Mouse (Mus musculus) ES-Bruce4 (cell line): ENCODE data around the gene Hhip. TPM values are rescaled to one million over a fixed set of nuclear protein-coding genes. Genes with fewer than 3 reads are reported as not detected.

Source experiments
- H3K27ac ChIP-seq: 2 replicates; pipeline ENCODE4 v1.5.1; 2012; ENCODE audit warnings: low read length, inconsistent platforms; ENCODE audit not compliant: insufficient read depth
- H3K27me3 ChIP-seq: 2 replicates; pipeline ENCODE4 v1.6.1; 2012; ENCODE audit warnings: mild to moderate bottlenecking, low read length, inconsistent platforms; ENCODE audit not compliant: control insufficient read depth, poor library complexity, insufficient read depth, severe bottlenecking
- H3K36me3 ChIP-seq: 2 replicates; pipeline ENCODE4 v1.6.1; 2012; ENCODE audit warnings: inconsistent platforms, mild to moderate bottlenecking, low read length, moderate library complexity; ENCODE audit not compliant: control insufficient read depth, poor library complexity, insufficient read depth, severe bottlenecking
- H3K4me1 ChIP-seq: one replicate; pipeline ENCODE4 v1.8.1; 2011; ENCODE audit warnings: low read length; ENCODE audit not compliant: control insufficient read depth, insufficient read depth
- H3K4me3 ChIP-seq: 2 replicates; pipeline ENCODE4 v1.5.1; 2011; ENCODE audit warnings: low read depth, mild to moderate bottlenecking, low read length
- H3K9ac ChIP-seq: 2 replicates; pipeline ENCODE4 v1.6.1; 2012; ENCODE audit warnings: low read depth, mild to moderate bottlenecking, inconsistent platforms; ENCODE audit not compliant: poor library complexity, severe bottlenecking
- H3K9me3 ChIP-seq: replicated peaks from 2 replicates; pipeline ENCODE4 v1.6.1; 2012; ENCODE audit warnings: mild to moderate bottlenecking, low read length, inconsistent platforms; ENCODE audit not compliant: control insufficient read depth, poor library complexity, insufficient read depth, severe bottlenecking
- CTCF ChIP-seq: IDR thresholded peaks from one replicate; pipeline ENCODE4 v1.8.1; 2011; ENCODE audit warnings: low read depth, low read length
- EP300 ChIP-seq: IDR thresholded peaks from 2 replicates; pipeline ENCODE4 v1.6.1; 2011; ENCODE audit warnings: low read depth, low read length; ENCODE audit not compliant: insufficient read depth
- POLR2A ChIP-seq: IDR thresholded peaks from one replicate; pipeline ENCODE4 v1.8.1; 2011; ENCODE audit warnings: low read length; ENCODE audit not compliant: insufficient read depth
- polyA plus RNA-seq: library from polyadenylated mRNA; stranded (reverse); fragments of >200 nt; gene quantifications from 2 replicates; pipeline ENCODE4 v1.2.4, GENCODE M21; 2011; ENCODE audit warnings: low read depth; ENCODE audit not compliant: missing spikeins, insufficient read depth, insufficient read length

Gene Hhip
- 0.52 TPM in 1 of 2 replicates, not detected in the other for polyA plus RNA-seq

DNA sequence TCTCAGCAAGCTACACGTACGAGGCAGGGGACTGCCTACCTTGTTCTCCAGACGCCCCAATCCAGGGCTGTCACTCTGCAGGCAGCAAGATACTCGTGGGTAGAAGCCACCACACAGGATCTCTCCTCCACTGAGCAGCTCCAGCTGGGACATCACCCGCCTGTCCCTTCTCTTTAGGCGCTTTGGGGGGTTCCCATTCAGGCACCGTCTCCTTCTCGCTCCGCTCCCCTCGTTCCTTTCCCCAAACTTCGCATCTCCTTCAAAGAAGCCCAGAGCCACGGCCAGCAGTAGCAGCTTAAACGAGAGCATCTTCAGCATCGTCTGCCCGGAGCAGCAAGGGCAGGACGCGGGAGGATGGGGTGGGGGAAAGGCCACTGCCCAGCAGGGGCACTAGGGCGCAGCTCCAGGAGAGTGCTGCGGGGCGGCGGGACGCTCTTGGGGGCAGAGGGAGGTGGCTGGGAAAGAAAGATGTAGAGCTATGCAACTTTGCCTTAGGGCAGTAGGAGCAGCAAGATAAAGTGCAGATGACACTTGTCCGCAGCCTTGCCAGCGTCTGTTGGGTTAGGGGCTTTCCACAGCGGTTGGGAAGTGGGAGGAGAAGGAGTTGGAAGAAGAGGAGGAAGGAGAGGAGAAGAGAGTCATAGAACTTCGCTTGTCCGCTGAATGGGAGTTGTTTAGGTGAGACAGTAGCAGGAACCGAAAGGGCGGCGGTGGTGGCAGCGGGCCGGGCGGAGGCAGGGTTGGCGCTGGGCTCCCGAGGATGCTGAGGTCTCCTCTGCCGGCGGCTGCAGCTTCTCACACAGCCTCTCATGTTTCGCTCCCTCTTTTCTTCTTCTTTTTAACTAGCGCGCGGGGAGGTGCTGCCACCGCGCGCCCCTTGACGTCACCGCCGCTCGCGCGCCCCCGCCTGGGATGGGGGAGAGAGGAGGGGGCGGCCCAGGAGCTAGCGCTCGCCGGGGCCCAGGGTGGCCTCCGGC lies at the start of gene Hhip:
Gene Hhip, minus strand, starts transcription at position 809 of the 977 bp plus-strand sequence.
- no peaks in the 10 kb centered on the region for H3K4me1 ChIP-seq
- H3K9me3 ChIP-seq: no peaks in the 10 kb centered on the region
- peaks cover 8% of the 10 kb centered on the region for H3K27me3 ChIP-seq
- no peak within 1 kb of the TSS for H3K9ac ChIP-seq
- peak within 1 kb of the TSS; percentile 47 for H3K4me3 ChIP-seq
- TF ChIP-seq POLR2A (no peak), EP300 (no peak), CTCF (no peak)
- H3K36me3 ChIP-seq: no peaks in the 10 kb centered on the region
- H3K27ac ChIP-seq: no peak within 1 kb of the TSS

- Histone ChIP-seq H3K27me3 (no peaks in the 10 kb centered on the region), H3K4me3 (no peak overlapping the region), H3K4me1 (no peaks in the 10 kb centered on the region), H3K9me3 (no peaks in the 10 kb centered on the region), H3K9ac (no peak overlapping the region), H3K27ac (no peak overlapping the region), H3K36me3 (no peaks in the 10 kb centered on the region)
- no peak for TF ChIP-seq POLR2A
- no peak for TF ChIP-seq CTCF
- TF ChIP-seq EP300: no peak
Observed at GRCm38 (mm10) chr8:80087021-80087420, 29.2 kb upstream of the Hhip start.

DNA sequence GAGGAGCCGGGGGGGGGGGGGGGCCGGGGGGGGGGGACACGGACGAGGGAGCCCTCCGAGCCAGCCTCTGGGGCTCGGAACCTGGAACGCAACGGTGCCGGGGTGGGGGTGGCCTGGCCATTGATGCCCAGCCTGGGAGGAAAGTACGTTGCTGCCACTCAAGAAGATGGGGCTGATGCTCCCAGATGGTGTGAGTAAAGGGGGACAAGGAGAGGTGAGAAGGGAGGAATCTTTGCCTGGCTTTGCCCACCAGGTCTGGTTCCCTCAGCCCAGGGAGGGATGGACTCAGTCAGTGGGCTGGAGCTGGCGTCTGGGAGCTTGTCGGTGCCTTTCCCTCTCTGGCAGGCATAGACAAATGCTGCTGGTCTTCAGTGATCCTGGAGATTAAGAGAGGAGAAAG lies 387 bp upstream of the Hhip start:
- no peak for TF ChIP-seq POLR2A
- no peak for TF ChIP-seq CTCF
- TF ChIP-seq EP300: no peak
- Histone ChIP-seq H3K27me3 (peaks cover 8% of the 10 kb centered on the region), H3K4me3 (peak overlapping the region; percentile 32; the same call in 1 of the 2 replicates), H3K4me1 (no peaks in the 10 kb centered on the region), H3K27ac (no peak overlapping the region), H3K9me3 (no peaks in the 10 kb centered on the region), H3K36me3 (no peaks in the 10 kb centered on the region), H3K9ac (no peak overlapping the region)

DNA sequence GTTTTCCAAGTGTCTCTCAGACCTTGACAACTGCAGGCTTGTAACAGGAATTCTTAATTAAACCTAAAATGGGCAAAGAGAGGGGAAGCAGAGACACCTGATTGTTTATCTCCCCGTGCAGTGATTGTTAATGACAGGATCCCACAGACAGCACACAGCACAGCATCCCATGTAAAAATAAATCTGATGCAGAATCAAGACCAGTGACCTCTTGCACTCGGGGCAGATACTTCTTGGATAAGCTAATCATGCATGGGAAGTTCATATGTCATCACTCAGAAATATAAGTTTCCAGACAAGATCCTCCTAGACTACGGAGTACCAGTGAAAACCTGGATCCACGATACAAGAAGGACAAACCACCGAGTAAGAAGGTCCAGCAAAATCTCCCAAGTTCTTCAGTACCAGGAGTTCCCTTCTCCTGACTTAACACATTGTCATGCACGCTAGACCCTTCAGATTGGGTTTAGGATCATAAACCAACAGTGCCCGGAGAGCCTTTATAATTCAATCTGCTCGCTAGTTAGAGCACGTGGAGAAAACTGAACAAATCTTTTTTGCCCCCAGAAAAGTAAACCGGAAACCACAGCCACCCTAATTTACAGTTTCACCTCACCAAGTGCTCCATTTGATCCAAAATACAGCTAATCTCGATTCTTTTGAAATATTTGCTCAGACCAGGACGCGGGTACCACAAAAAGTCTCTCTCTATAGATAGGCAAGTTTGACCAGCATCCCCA lies 1.3 kb downstream of the Hhip start:
- TF ChIP-seq EP300 (no peak), POLR2A (no peak), CTCF (no peak)
- no peak overlapping the region for H3K27ac ChIP-seq
- H3K9ac ChIP-seq: no peak overlapping the region
- H3K4me3 ChIP-seq: peak overlapping the region; percentile 47; the same call in 1 of the 2 replicates
- H3K9me3 ChIP-seq: no peaks in the 10 kb centered on the region
- peaks cover 8% of the 10 kb centered on the region for H3K27me3 ChIP-seq
- no peaks in the 10 kb centered on the region for H3K36me3 ChIP-seq
- no peaks in the 10 kb centered on the region for H3K4me1 ChIP-seq

GRCm38 (mm10) chr8:80055777-80056176 lies 2.0 kb downstream of the Hhip start:
- TF ChIP-seq CTCF (no peak), EP300 (0 out of 2 replicates have a peak, but pooled peaks have one; percentile 33)
- H3K27ac ChIP-seq: no peak overlapping the region
- no peaks in the 10 kb centered on the region for H3K36me3 ChIP-seq
- H3K9me3 ChIP-seq: no peaks in the 10 kb centered on the region
- H3K4me1 ChIP-seq: no peaks in the 10 kb centered on the region
- no peak overlapping the region for H3K9ac ChIP-seq
- peaks cover 8% of the 10 kb centered on the region for H3K27me3 ChIP-seq
- no peak overlapping the region for H3K4me3 ChIP-seq
